Mouse (Mus musculus) lung, postnatal 0 days (tissue): ENCODE results near the gene Pitpnb.

Experiments
- CTCF ChIP-seq: IDR thresholded peaks from 2 replicates; pipeline ENCODE4 v1.5.1; 2016; ENCODE audit warnings: antibody characterized with exemption, mild to moderate bottlenecking
- EP300 ChIP-seq: IDR thresholded peaks from 2 replicates; pipeline ENCODE4 v1.6.1; 2016; ENCODE audit warnings: antibody characterized with exemption, mild to moderate bottlenecking, control low read depth

DNA sequence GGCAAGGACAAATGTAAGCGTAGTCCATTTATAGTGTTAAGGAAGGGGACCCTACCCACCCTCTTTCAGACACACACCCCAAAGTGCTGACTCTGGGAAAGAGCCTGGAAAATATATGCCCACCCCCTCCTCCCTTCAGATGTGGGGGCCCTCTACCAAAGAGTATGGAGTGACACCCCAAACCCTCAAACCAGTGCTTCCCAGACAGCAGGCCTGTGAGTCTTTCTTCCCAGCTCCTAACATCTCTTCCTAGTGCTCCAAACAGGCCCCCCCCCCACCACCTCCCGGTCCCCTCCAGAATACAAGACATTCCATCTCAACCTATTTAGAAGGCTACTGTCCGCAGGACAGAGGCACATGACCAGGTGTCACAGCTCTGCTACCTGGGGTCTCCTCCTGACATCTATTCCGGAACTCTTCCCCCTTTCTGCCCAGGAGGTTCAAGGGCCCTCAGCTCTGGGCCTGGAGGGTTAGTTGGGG lies 84.2 kb downstream of the Pitpnb start:
- TF ChIP-seq CTCF (no peak), EP300 (no peak)
